Mouse (Mus musculus) erythroblast, embryonic 14.5 days (primary cell): Measurements from ENCODE around the gene Zfp750.

Experiments
- GATA1 ChIP-seq: IDR thresholded peaks from 2 replicates; pipeline ENCODE4 v1.6.1; 2012; ENCODE audit warnings: low read length, inconsistent platforms, mixed read lengths
- TAL1 ChIP-seq: IDR thresholded peaks from 3 replicates; pipeline ENCODE4 v1.6.1; 2012; ENCODE audit warnings: low read length, inconsistent platforms, mixed read lengths

DNA sequence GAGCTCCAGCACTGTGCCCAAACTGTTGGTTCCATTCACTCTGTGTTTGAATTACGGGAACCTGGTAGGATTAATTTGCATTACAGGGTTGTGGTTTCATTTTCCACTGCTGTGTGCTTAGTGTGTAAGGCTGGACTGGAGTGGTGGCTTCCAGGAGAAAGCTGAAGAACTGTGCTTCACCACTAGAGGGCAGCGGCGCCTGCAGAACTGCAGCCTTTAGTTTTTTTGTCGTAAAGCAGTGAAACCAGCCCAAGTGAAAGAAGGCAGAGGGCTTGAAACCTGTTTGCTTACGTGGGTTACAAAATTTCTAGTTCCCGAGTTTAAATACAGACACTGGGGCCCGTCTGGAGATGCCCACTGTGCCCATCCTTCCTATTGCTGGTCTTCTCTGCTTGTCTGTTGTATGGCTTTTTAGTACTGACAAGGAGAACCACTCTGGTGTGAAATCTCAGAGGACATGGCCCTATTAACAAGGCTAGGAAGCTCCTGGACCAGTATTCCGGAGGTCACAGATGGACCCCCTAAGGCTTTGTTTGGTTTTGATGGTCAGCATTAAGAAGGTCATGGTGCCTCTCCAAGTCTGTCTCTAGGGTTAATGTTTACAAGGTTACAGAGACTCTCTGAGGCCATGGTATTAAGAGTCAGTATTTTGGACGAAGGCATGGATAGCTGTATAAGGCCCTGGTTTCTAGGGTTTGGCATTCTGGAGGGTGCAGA is 43.3 kb downstream of the Zfp750 start:
- TF ChIP-seq TAL1, result no peak
- no peak for TF ChIP-seq GATA1
